Mouse (Mus musculus) forebrain, embryonic 12.5 days (tissue): ENCODE measurements at regions not wholly inside any gene's neighbourhood (a gene's known extent, or its start where the extent isn't known, plus 50 kb on each side); places are given as distances from the start of the nearest gene placed in this dataset.

Experiments
- ATAC-seq: fragments of 200-750 bp; cut with Nextera tagmentation; 2 replicates; pipeline ENCODE4 v1.8.0; 2017; ENCODE audit warnings: moderate TSS enrichment; ENCODE audit not compliant: low FRiP score
- H3K27ac ChIP-seq: fragments of 300-500 bp; sonication (generic); 2 replicates; pipeline ENCODE4 v1.5.1; 2016; ENCODE audit warnings: mild to moderate bottlenecking
- H3K27me3 ChIP-seq: fragments of 300-500 bp; sonication (generic); 2 replicates; pipeline ENCODE4 v1.6.1; 2016; ENCODE audit warnings: mild to moderate bottlenecking
- H3K36me3 ChIP-seq: fragments of 300-500 bp; sonication (generic); replicated peaks from 2 replicates; pipeline ENCODE4 v1.6.1; 2016; ENCODE audit warnings: mild to moderate bottlenecking
- H3K4me1 ChIP-seq: fragments of 300-500 bp; sonication (generic); 2 replicates; pipeline ENCODE4 v1.6.1; 2016
- H3K4me2 ChIP-seq: fragments of 300-500 bp; sonication (generic); 2 replicates; pipeline ENCODE4 v1.6.1; 2016; ENCODE audit warnings: mild to moderate bottlenecking, moderate library complexity
- H3K4me3 ChIP-seq: fragments of 300-500 bp; sonication (generic); replicated peaks from 2 replicates; pipeline ENCODE4 v1.5.1; 2016; ENCODE audit warnings: mild to moderate bottlenecking
- H3K9ac ChIP-seq: fragments of 300-500 bp; sonication (generic); 2 replicates; pipeline ENCODE4 v1.6.1; 2016; ENCODE audit warnings: mild to moderate bottlenecking
- H3K9me3 ChIP-seq: fragments of 300-500 bp; sonication (generic); 2 replicates; pipeline ENCODE4 v1.6.1; 2016
- WGBS: fragments of 180-500 bp; shearing (Covaris S2); methylation state at CpG from one replicate; pipeline ENCODE4 v1.1.7; 2016; 5-methylcytosine and 5-hydroxymethylcytosine counted together

GRCm38 (mm10) chr5:64526521-64526920 lies 276.7 kb upstream of the Klf3 start:
- no peak for ATAC-seq
- no peaks in the 10 kb centered on the region for H3K9me3 ChIP-seq
- H3K4me1 ChIP-seq, result no peaks in the 10 kb centered on the region
- H3K9ac ChIP-seq, result no peak overlapping the region
- no peak overlapping the region for H3K27ac ChIP-seq
- no peak overlapping the region for H3K4me2 ChIP-seq
- H3K36me3 ChIP-seq, result no peaks in the 10 kb centered on the region
- no peaks in the 10 kb centered on the region for H3K27me3 ChIP-seq
- H3K4me3 ChIP-seq, result no peak overlapping the region
- 89% methylated on average over 3 of the region's 3 CpGs for WGBS

DNA sequence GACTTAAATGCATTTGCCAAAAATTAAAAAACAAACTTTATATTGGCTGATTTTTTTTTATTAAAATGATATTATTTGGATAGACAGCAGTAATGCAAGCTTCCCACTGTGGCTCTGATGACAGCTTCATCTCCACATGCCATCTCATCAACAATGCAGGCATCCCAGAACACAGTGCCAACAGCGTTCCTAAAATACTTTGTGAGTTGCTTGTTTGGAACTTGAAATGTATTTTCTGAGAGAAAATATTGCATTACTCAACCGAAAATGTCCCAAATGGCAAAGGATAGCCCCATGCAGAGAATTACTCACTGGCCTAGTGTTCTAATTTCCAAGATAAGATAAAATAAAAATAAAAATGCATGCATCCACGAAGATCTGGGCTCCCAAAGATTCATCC lies 275.2 kb upstream of the Klf3 start:
- Histone ChIP-seq H3K4me3 (no peak overlapping the region), H3K27me3 (no peaks in the 10 kb centered on the region), H3K4me2 (no peak overlapping the region), H3K27ac (no peak overlapping the region), H3K4me1 (no peaks in the 10 kb centered on the region), H3K36me3 (no peaks in the 10 kb centered on the region), H3K9me3 (no peaks in the 10 kb centered on the region), H3K9ac (no peak overlapping the region)
- WGBS, result 82% methylated on average over 3 of the region's 3 CpGs
- no peak for ATAC-seq

- Histone ChIP-seq H3K27me3 (no peaks in the 10 kb centered on the region), H3K4me2 (no peak overlapping the region), H3K4me1 (no peaks in the 10 kb centered on the region), H3K4me3 (no peak overlapping the region), H3K9ac (no peak overlapping the region), H3K9me3 (no peaks in the 10 kb centered on the region), H3K27ac (no peak overlapping the region), H3K36me3 (no peaks in the 10 kb centered on the region)
- no peak for ATAC-seq
- WGBS, result 94% methylated on average over 4 of the region's 4 CpGs
Observed at GRCm38 (mm10) chr5:64534371-64534770, 268.8 kb upstream of the Klf3 start.

GRCm38 (mm10) chr5:64534947-64535346 lies 268.2 kb upstream of the Klf3 start:
- Histone ChIP-seq H3K27ac (no peak overlapping the region), H3K36me3 (no peaks in the 10 kb centered on the region), H3K9me3 (no peaks in the 10 kb centered on the region), H3K27me3 (no peaks in the 10 kb centered on the region), H3K4me2 (no peak overlapping the region), H3K4me1 (no peaks in the 10 kb centered on the region), H3K4me3 (no peak overlapping the region), H3K9ac (no peak overlapping the region)
- WGBS, result 94% methylated on average over 6 of the region's 6 CpGs
- ATAC-seq, result no peak

DNA sequence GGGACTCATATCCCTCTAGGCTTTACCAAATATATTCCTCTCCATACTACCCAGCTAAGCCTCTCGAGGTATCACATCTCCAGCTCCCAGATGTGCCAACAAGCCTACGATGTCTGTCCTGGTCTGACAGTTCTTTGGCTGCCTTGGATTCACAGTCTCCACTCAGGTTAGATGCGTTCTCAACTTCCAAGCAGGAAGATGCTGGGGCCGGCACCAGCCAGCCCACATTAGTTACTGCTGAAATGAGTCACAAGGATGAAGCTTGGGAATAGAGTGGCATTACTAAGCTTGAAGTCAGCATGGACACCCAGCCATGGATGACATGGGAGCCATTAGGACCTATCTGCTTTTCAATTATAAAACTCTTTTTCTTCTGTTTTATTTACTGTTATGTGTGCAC lies 267.6 kb upstream of the Klf3 start:
- WGBS, result 91% methylated on average over 4 of the region's 4 CpGs
- Histone ChIP-seq H3K9ac (no peak overlapping the region), H3K4me2 (no peak overlapping the region), H3K9me3 (no peaks in the 10 kb centered on the region), H3K27me3 (no peaks in the 10 kb centered on the region), H3K4me1 (no peaks in the 10 kb centered on the region), H3K27ac (no peak overlapping the region), H3K4me3 (no peak overlapping the region), H3K36me3 (no peaks in the 10 kb centered on the region)
- ATAC-seq, result no peak

- Histone ChIP-seq H3K27me3 (no peaks in the 10 kb centered on the region), H3K9me3 (no peaks in the 10 kb centered on the region), H3K4me3 (no peak overlapping the region), H3K27ac (no peak overlapping the region), H3K4me2 (no peak overlapping the region), H3K4me1 (no peaks in the 10 kb centered on the region), H3K9ac (no peak overlapping the region), H3K36me3 (no peaks in the 10 kb centered on the region)
- 87% methylated on average over 20 of the region's 20 CpGs for WGBS
- ATAC-seq, result no peak
Observed at GRCm38 (mm10) chr5:64536393-64537112, 266.6 kb upstream of the Klf3 start.

DNA sequence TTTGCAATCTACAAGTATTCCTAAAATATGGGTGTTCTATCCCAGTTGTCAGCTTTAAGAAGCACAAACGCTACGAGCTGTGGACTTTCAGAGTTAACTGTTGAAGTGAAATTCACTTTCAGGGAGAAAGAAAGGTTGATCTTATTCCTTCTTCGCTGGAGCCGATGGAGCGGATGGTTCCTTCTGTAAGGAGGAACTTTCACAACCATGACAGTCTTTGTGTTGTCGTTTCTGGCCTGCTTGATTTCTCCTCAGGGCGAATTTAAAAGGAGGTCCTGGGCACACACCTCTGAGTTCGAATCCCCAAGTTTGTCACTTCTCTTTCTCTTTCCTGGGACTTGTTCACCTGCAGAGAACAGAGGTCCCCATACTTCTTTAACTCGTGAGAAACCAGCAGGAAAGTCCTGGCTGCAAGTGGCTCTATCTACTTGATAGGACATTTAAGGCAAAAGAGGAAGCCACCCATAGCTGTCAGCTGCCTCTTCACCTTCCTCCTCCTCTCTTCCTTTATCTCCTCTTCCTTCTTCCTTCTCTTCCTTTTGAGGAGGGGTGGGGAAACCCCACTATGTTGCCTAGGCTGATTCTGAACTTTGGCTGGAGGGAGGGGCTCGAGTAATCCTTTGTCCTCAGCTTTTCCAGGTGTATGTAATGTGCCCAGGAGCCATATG lies 265.9 kb upstream of the Klf3 start:
- 90% methylated on average over 10 of the region's 10 CpGs for WGBS
- Histone ChIP-seq H3K9ac (no peak overlapping the region), H3K27me3 (no peaks in the 10 kb centered on the region), H3K4me3 (no peak overlapping the region), H3K27ac (no peak overlapping the region), H3K4me1 (no peaks in the 10 kb centered on the region), H3K36me3 (no peaks in the 10 kb centered on the region), H3K9me3 (no peaks in the 10 kb centered on the region), H3K4me2 (no peak overlapping the region)
- ATAC-seq, result no peak

GRCm38 (mm10) chr5:64541765-64542164 lies 261.4 kb upstream of the Klf3 start:
- Histone ChIP-seq H3K36me3 (no peaks in the 10 kb centered on the region), H3K4me1 (no peaks in the 10 kb centered on the region), H3K4me2 (no peak overlapping the region), H3K27ac (no peak overlapping the region), H3K4me3 (no peak overlapping the region), H3K9me3 (no peaks in the 10 kb centered on the region), H3K9ac (no peak overlapping the region), H3K27me3 (no peaks in the 10 kb centered on the region)
- ATAC-seq, result no peak

GRCm38 (mm10) chr5:64555931-64556330 lies 247.3 kb upstream of the Klf3 start:
- no peaks in the 10 kb centered on the region for H3K36me3 ChIP-seq
- no peaks in the 10 kb centered on the region for H3K27me3 ChIP-seq
- H3K4me1 ChIP-seq, result no peaks in the 10 kb centered on the region
- no peak overlapping the region for H3K4me3 ChIP-seq
- no peak for ATAC-seq
- no peaks in the 10 kb centered on the region for H3K9me3 ChIP-seq
- no peak overlapping the region for H3K27ac ChIP-seq
- 89% methylated on average over 7 of the region's 7 CpGs for WGBS
- H3K4me2 ChIP-seq, result no peak overlapping the region
- no peak overlapping the region for H3K9ac ChIP-seq

- no peaks in the 10 kb centered on the region for H3K36me3 ChIP-seq
- ATAC-seq, result no peak
- 90% methylated on average over 13 of the region's 13 CpGs for WGBS
Observed at GRCm38 (mm10) chr5:64566451-64567390, 236.5 kb upstream of the Klf3 start.

GRCm38 (mm10) chr5:64567813-64568212 lies 235.4 kb upstream of the Klf3 start:
- 0 out of 2 replicates have a peak, but pooled peaks cover 2% of the 10 kb centered on the region for H3K9me3 ChIP-seq
- no peak overlapping the region for H3K9ac ChIP-seq
- H3K4me1 ChIP-seq, result no peaks in the 10 kb centered on the region
- H3K4me2 ChIP-seq, result no peak overlapping the region
- 93% methylated on average over 5 of the region's 5 CpGs for WGBS
- no peak for ATAC-seq
- no peaks in the 10 kb centered on the region for H3K27me3 ChIP-seq
- H3K36me3 ChIP-seq, result no peaks in the 10 kb centered on the region
- no peak overlapping the region for H3K4me3 ChIP-seq
- no peak overlapping the region for H3K27ac ChIP-seq

More at GRCm38 (mm10) chr5:64566451-64567390, 236.5 kb upstream of the Klf3 start:
- no peak overlapping the region for H3K4me2 ChIP-seq
- H3K4me1 ChIP-seq, result no peaks in the 10 kb centered on the region
- H3K27me3 ChIP-seq, result no peaks in the 10 kb centered on the region
- no peak overlapping the region for H3K27ac ChIP-seq
- no peak overlapping the region for H3K9ac ChIP-seq
- no peak overlapping the region for H3K4me3 ChIP-seq
- H3K9me3 ChIP-seq, result 0 out of 2 replicates have a peak, but pooled peaks cover 2% of the 10 kb centered on the region

DNA sequence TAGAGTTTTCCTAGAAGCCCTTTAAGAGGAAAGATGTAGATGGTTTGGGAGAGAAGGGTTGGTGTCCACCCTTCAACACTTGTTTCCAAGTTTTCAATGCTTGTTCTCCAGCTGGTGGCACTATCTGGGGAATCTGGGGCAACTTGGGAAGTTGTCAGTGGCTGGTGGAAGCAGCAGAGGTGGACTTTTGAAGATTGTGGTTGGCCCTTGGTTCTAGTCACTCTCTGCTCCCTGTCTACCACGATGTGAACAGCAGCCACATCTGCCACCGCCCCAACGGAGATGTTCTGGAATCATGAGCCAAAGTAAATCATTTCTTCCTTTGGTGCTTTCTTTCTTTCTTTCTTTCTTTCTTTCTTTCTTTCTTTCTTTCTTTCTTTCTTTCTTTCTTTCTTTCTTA lies 234.9 kb upstream of the Klf3 start:
- no peaks in the 10 kb centered on the region for H3K36me3 ChIP-seq
- 0 out of 2 replicates have a peak, but pooled peaks cover 2% of the 10 kb centered on the region for H3K9me3 ChIP-seq
- no peaks in the 10 kb centered on the region for H3K27me3 ChIP-seq
- no peak for ATAC-seq
- H3K4me3 ChIP-seq, result no peak overlapping the region
- WGBS, result 98% methylated on average over 3 of the region's 3 CpGs
- H3K4me1 ChIP-seq, result no peaks in the 10 kb centered on the region
- H3K9ac ChIP-seq, result no peak overlapping the region
- H3K4me2 ChIP-seq, result no peak overlapping the region
- H3K27ac ChIP-seq, result no peak overlapping the region
